Mouse (Mus musculus) adrenal gland, adult 10 weeks (tissue): ENCODE data around the gene Tshr. TPM values are rescaled to one million over a fixed set of nuclear protein-coding genes. Genes with fewer than 3 reads are reported as not detected.

Experiments
- polyA plus RNA-seq: library from polyadenylated mRNA; stranded (reverse); fragments of 350-450 nt; fragmentation: Illumina TruSeq; extraction: RNeasy Lipid Tissue Mini Kit (QIAGEN cat#74804); gene quantifications from one replicate; pipeline ENCODE4 v1.2.3, GENCODE M21; 2014; ENCODE audit warnings: low read depth, low replicate concordance

The Tshr gene
- 9.3 TPM for polyA plus RNA-seq

GRCm38 (mm10) chr12:91384281-91385017 lies at the start of gene Tshr, which contains the start of gene Cep128:
Gene Tshr (plus strand): TSS chr12:91384563.
Gene Cep128 (minus strand): TSS chr12:91384409.

GRCm38 (mm10) chr12:91589847-91590690 lies 205.7 kb downstream of the Tshr start, which contains the start of gene Gtf2a1:
Gene Gtf2a1 (minus strand): TSS chr12:91590487.

Other genes starting within 250 kb of the Tshr start
- gene Cep128, start 154 bp upstream of the Tshr start, polyA plus RNA-seq, result 5.5 TPM
- gene Gtf2a1, start 205.9 kb downstream of the Tshr start, polyA plus RNA-seq, result 35.6 TPM